Mouse (Mus musculus) heart, adult 11 months (tissue): ENCODE measurements around the gene Apoe.
"Not testable (repeated sequence)": the region's sequence is repeated elsewhere in the genome, so short reads cannot be mapped to it uniquely, and the experiment has no call there.

Experiments
- DNase-seq: peaks from one replicate; pipeline ENCODE4 v3.0.0; 2022

The Apoe gene

GRCm38 (mm10) chr7:19691434-19691833 is 7.6 kb downstream of the Apoe start:
- no peak for DNase-seq

GRCm38 (mm10) chr7:19690845-19691244 is 8.1 kb downstream of the Apoe start:
- DNase-seq = no peak

GRCm38 (mm10) chr7:19688611-19689010 is 10.4 kb downstream of the Apoe start:
- no peak for DNase-seq

GRCm38 (mm10) chr7:19688101-19688500 is 10.9 kb downstream of the Apoe start:
- no peak for DNase-seq

- DNase-seq = not testable (repeated sequence)
Observed at GRCm38 (mm10) chr7:19686927-19687583, 11.9 kb downstream of the Apoe start.

GRCm38 (mm10) chr7:19686521-19686920 is 12.5 kb downstream of the Apoe start:
- DNase-seq = no peak

- DNase-seq = no peak
Observed at GRCm38 (mm10) chr7:19685374-19685773, 13.6 kb downstream of the Apoe start.

- no peak for DNase-seq
Observed at GRCm38 (mm10) chr7:19683771-19684201, 15.2 kb downstream of the Apoe start.

GRCm38 (mm10) chr7:19682979-19683378 is 16.0 kb downstream of the Apoe start:
- no peak for DNase-seq

GRCm38 (mm10) chr7:19681202-19681694 is 17.7 kb downstream of the Apoe start, which contains the start of the genes Gm44805 and Apoc4:
Gm44805 (minus strand) TSS chr7:19681423.
Apoc4 (minus strand) TSS chr7:19681479.
- DNase-seq = no peak

GRCm38 (mm10) chr7:19680702-19681101 is 18.3 kb downstream of the Apoe start:
- no peak for DNase-seq

- DNase-seq = no peak
Observed at GRCm38 (mm10) chr7:19678901-19679300, 20.1 kb downstream of the Apoe start.

GRCm38 (mm10) chr7:19677872-19678271 is 21.1 kb downstream of the Apoe start, which contains the start of gene Apoc2:
Apoc2 (minus strand) TSS chr7:19677941.
- no peak for DNase-seq

- DNase-seq = peak; percentile 87
Observed at GRCm38 (mm10) chr7:19676662-19677061, 22.3 kb downstream of the Apoe start.

GRCm38 (mm10) chr7:19675824-19676223 is 23.2 kb downstream of the Apoe start:
- peak; percentile 89 for DNase-seq

GRCm38 (mm10) chr7:19673083-19673699 is 25.8 kb downstream of the Apoe start:
- DNase-seq = peak; percentile 91

GRCm38 (mm10) chr7:19671511-19671910 is 27.5 kb downstream of the Apoe start:
- DNase-seq = peak; percentile 91

- peak; percentile 99 for DNase-seq
Observed at GRCm38 (mm10) chr7:19668947-19669721, 29.9 kb downstream of the Apoe start.

- peak; percentile 90 for DNase-seq
Observed at GRCm38 (mm10) chr7:19667434-19667833, 31.6 kb downstream of the Apoe start.

- no peak for DNase-seq
Observed at GRCm38 (mm10) chr7:19666750-19667149, 32.2 kb downstream of the Apoe start.

GRCm38 (mm10) chr7:19664955-19665841 is 33.8 kb downstream of the Apoe start, which contains the start of gene Clptm1:
Clptm1 (minus strand) TSS chr7:19665033.
- peak; percentile 99 for DNase-seq

GRCm38 (mm10) chr7:19664455-19664954 is 34.5 kb downstream of the Apoe start:
- no peak for DNase-seq
